Mouse (Mus musculus) lung, postnatal 0 days (tissue): Measurements from ENCODE around the gene Hoxd8. TPM values are rescaled to one million over a fixed set of nuclear protein-coding genes. Genes with fewer than 3 reads are reported as not detected.
A peak's percentile ranks its signal among the peaks of the same experiment; 100 is the strongest.

Experiments used
- ATAC-seq: fragments of 200-750 bp; cut with Nextera tagmentation; 2 replicates; pipeline ENCODE4 v1.8.0; 2017; ENCODE audit warnings: moderate library complexity
- DNase-seq: peaks from one replicate; pipeline ENCODE4 v3.0.0-alpha.2; 2016; ENCODE audit warnings: low spot score
- H3K27ac ChIP-seq: fragments of 300-500 bp; sonication (generic); 2 replicates; pipeline ENCODE4 v1.5.1; 2014; ENCODE audit warnings: antibody characterized with exemption, mild to moderate bottlenecking, low read length, mixed read lengths
- H3K27me3 ChIP-seq: fragments of 300-500 bp; sonication (generic); replicated peaks from 2 replicates; pipeline ENCODE4 v1.6.1; 2014; ENCODE audit warnings: low read length, mixed read lengths; ENCODE audit not compliant: insufficient read depth
- H3K36me3 ChIP-seq: fragments of 300-500 bp; sonication (generic); 2 replicates; pipeline ENCODE4 v1.6.1; 2014; ENCODE audit warnings: low read length, mixed read lengths; ENCODE audit not compliant: insufficient read depth
- H3K4me1 ChIP-seq: fragments of 300-500 bp; sonication (generic); 2 replicates; pipeline ENCODE4 v1.6.1; 2014; ENCODE audit warnings: antibody characterized with exemption, low read depth, low read length, mixed read lengths; ENCODE audit not compliant: insufficient read depth
- H3K4me2 ChIP-seq: fragments of 300-500 bp; sonication (generic); replicated peaks from 2 replicates; pipeline ENCODE4 v1.6.1; 2014; ENCODE audit warnings: low read depth, mild to moderate bottlenecking, low read length, moderate library complexity, mixed read lengths
- H3K4me3 ChIP-seq: fragments of 300-500 bp; sonication (generic); 2 replicates; pipeline ENCODE4 v1.5.1; 2014; ENCODE audit warnings: low read depth, low read length
- H3K9ac ChIP-seq: fragments of 300-500 bp; sonication (generic); replicated peaks from 2 replicates; pipeline ENCODE4 v1.6.1; 2014; ENCODE audit warnings: low read depth, mild to moderate bottlenecking
- H3K9me3 ChIP-seq: fragments of 300-500 bp; sonication (generic); 2 replicates; pipeline ENCODE4 v1.6.1; 2016; ENCODE audit warnings: low read length, mixed read lengths
- CTCF ChIP-seq: IDR thresholded peaks from 2 replicates; pipeline ENCODE4 v1.5.1; 2016; ENCODE audit warnings: antibody characterized with exemption, mild to moderate bottlenecking
- EP300 ChIP-seq: IDR thresholded peaks from 2 replicates; pipeline ENCODE4 v1.6.1; 2016; ENCODE audit warnings: antibody characterized with exemption, mild to moderate bottlenecking, control low read depth
- WGBS: fragments of 180-500 bp; shearing (Covaris S2); extraction: QIAGEN DNeasy Blood & Tissue Kit; methylation state at CpG from one replicate; pipeline ENCODE4 v1.1.7; 2014; 5-methylcytosine and 5-hydroxymethylcytosine counted together
- polyA plus RNA-seq: library from polyadenylated mRNA; unstranded; fragments of >200 nt; fragmentation: Nextera tagmentation; extraction: Ambion mirVana; gene quantifications from 2 replicates; pipeline ENCODE4 v1.2.1, GENCODE M21; 2015

Hoxd8 gene
- polyA plus RNA-seq, 1 experiment from 2014 or later, result 0.44 TPM

DNA sequence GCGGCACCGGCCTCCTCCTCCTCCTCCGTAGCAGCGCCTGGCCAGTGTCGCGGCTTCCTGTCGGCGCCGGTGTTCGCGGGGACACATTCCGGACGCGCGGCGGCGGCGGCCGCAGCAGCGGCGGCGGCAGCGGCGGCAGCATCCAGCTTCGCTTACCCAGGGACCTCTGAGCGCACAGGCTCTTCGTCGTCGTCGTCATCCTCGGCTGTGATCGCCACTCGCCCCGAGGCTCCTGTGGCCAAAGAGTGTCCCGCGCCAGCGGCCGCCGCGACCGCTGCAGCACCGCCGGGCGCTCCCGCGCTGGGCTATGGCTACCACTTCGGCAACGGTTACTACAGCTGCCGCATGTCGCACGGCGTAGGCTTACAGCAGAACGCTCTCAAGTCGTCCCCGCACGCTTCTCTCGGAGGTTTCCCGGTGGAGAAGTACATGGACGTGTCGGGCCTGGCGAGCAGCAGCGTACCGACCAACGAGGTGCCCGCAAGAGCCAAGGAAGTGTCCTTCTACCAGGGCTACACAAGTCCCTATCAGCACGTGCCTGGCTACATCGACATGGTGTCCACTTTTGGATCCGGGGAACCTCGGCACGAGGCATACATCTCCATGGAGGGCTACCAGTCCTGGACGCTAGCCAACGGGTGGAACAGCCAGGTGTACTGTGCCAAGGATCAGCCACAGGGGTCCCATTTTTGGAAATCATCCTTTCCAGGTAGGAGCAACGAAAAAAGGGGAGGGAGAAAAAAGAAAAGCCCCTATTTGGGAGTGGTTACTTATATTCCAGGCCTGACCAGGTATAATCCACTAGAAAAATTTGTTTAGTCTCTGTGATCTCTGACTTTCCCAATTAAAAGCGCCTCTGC lies 35.8 kb upstream of the Hoxd8 start:
- Histone ChIP-seq H3K4me3 (peak overlapping the region; percentile 35), H3K4me2 (peak overlapping the region; percentile 73), H3K27me3 (peaks cover 88% of the 10 kb centered on the region), H3K4me1 (peaks cover 4% of the 10 kb centered on the region), H3K9ac (no peak overlapping the region), H3K27ac (no peak overlapping the region), H3K9me3 (no peaks in the 10 kb centered on the region), H3K36me3 (no peaks in the 10 kb centered on the region)
- WGBS, result 1% methylated on average over 43 of the region's 74 CpGs
- DNase-seq (no peak), ATAC-seq (peak; percentile 16; the same call in 1 of the 2 replicates)
- TF ChIP-seq EP300, result no peak
- TF ChIP-seq CTCF, result no peak

DNA sequence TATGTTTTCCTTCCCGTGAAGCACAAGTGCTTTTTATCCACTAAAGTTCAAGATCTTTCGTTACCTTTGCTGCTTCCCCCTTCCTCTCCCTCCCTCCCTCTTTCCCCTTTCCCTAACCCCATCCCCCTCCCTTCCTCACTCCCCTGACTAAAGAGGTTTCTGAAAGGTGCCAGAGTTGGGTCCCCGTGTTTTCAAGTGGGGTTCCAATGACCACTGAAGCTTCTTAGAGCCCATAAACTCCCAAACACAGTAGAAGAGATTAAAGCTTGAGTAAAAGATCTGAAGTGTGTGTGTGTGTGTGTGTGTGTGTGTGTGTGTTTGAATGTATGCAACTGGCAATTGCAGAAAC lies 35.2 kb upstream of the Hoxd8 start:
- H3K4me2 ChIP-seq, result no peak overlapping the region
- H3K9ac ChIP-seq, result no peak overlapping the region
- no peak overlapping the region for H3K27ac ChIP-seq
- H3K4me3 ChIP-seq, result no peak overlapping the region
- ATAC-seq, result no peak
- no peaks in the 10 kb centered on the region for H3K36me3 ChIP-seq
- no peaks in the 10 kb centered on the region for H3K9me3 ChIP-seq
- 3% methylated on average over 3 of the region's 3 CpGs for WGBS
- peaks cover 4% of the 10 kb centered on the region for H3K4me1 ChIP-seq
- TF ChIP-seq EP300, result no peak
- no peak for TF ChIP-seq CTCF
- DNase-seq, result no peak
- peaks cover 89% of the 10 kb centered on the region for H3K27me3 ChIP-seq

DNA sequence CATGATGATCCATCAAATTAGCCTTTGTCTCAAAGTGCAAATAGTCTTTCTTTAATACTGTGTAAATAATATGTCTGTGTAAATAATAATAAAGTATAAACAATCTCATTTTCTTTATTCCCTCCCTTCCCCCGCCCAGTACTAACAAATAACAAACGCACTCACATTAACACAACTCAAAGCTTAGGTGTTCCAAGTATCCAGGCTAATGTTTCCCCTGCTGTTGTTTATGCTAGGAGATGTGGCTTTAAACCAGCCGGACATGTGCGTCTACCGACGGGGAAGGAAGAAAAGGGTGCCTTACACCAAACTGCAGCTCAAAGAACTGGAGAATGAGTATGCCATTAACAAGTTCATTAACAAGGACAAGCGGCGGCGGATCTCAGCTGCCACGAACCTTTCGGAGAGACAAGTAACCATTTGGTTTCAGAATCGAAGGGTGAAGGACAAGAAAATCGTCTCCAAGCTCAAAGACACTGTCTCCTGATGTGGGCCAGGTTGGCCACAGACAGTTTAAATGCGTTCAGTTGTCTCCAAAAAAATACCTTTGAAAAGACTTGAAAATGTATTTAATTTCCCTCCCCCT lies 34.7 kb upstream of the Hoxd8 start:
- H3K27ac ChIP-seq, result no peak overlapping the region
- TF ChIP-seq CTCF (no peak), EP300 (no peak)
- no peak overlapping the region for H3K9ac ChIP-seq
- H3K27me3 ChIP-seq, result peaks cover 88% of the 10 kb centered on the region
- no peak overlapping the region for H3K4me2 ChIP-seq
- no peaks in the 10 kb centered on the region for H3K36me3 ChIP-seq
- no peak overlapping the region for H3K4me3 ChIP-seq
- 3% methylated on average over 14 of the region's 14 CpGs for WGBS
- no peak for ATAC-seq
- no peaks in the 10 kb centered on the region for H3K9me3 ChIP-seq
- H3K4me1 ChIP-seq, result peaks cover 4% of the 10 kb centered on the region
- no peak for DNase-seq

DNA sequence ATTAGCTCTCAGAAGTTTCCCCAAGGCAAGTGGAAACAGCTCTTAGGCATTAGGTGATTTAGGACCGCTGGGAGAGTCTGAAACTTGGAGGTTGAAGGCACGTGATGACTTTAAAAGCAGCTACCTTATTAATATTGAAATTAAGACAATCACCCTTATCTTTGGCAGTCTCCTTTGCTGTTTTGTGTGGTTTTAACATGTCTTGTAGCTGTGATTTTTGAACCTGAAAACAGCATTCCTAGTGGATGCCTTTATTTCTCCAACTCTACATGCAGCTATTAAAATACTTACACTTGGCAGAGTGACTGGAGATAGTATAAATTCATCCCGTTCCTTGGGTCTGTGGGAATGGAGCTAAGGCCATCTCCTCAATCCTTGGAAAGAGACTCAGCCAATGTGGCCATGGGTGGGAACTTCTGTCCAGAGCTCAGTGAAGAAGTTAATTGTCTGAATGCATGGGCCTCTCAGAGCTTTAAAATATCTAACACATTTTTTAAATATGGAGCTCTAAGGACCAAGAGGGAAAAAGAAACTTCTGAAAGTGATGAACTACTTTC lies 33.7 kb upstream of the Hoxd8 start:
- ATAC-seq, result no peak
- peaks cover 88% of the 10 kb centered on the region for H3K27me3 ChIP-seq
- no peak for TF ChIP-seq EP300
- no peak for TF ChIP-seq CTCF
- DNase-seq, result no peak
- no peaks in the 10 kb centered on the region for H3K36me3 ChIP-seq
- 7% methylated on average over 3 of the region's 3 CpGs for WGBS
- no peak overlapping the region for H3K27ac ChIP-seq
- H3K4me1 ChIP-seq, result peaks cover 4% of the 10 kb centered on the region
- H3K9ac ChIP-seq, result no peak overlapping the region
- no peak overlapping the region for H3K4me2 ChIP-seq
- H3K9me3 ChIP-seq, result no peaks in the 10 kb centered on the region
- H3K4me3 ChIP-seq, result no peak overlapping the region

DNA sequence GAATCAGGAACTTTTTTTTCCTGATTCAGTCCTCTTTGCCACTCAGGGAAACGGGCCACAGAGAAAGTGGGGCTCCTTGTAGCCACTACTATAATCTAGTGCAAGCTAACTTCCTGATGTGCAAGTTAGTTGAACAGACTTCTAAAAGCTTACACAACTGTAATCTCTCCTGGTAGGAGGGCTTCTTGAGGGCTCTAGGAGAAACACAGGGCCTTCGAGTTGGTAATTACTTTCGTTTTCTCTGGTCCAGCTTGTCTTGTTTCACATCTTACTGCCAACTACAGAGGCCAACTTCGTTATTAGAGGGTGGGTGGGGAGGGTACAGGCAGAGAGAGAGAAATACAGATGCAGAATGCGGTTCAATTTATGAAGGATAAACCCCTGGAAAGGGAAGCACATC lies 32.6 kb upstream of the Hoxd8 start:
- DNase-seq (no peak), ATAC-seq (no peak)
- H3K27ac ChIP-seq, result no peak overlapping the region
- H3K4me2 ChIP-seq, result no peak overlapping the region; the same call in 1 of the 2 replicates
- no peaks in the 10 kb centered on the region for H3K36me3 ChIP-seq
- H3K9ac ChIP-seq, result no peak overlapping the region
- TF ChIP-seq EP300 (no peak), CTCF (no peak)
- WGBS, result 16% methylated on average over 5 of the region's 5 CpGs
- H3K4me3 ChIP-seq, result peak overlapping the region; percentile 10; the same call in 1 of the 2 replicates
- H3K27me3 ChIP-seq, result peaks cover 91% of the 10 kb centered on the region
- peaks cover 4% of the 10 kb centered on the region for H3K4me1 ChIP-seq
- no peaks in the 10 kb centered on the region for H3K9me3 ChIP-seq
